Mouse (Mus musculus) neutrophil, adult 5-6 weeks (primary cell): ENCODE results near the gene Fam169b. TPM values are rescaled to one million over a fixed set of nuclear protein-coding genes. Genes with fewer than 3 reads are reported as not detected.
A peak's percentile ranks its signal among the peaks of the same experiment; 100 is the strongest.

Source experiments
- ATAC-seq: fragments of 151-379, 151-347 bp; 2 replicates; pipeline ENCODE4 v1.8.0; 2017; ENCODE audit warnings: mild to moderate bottlenecking, moderate TSS enrichment; ENCODE audit not compliant: insufficient number of reproducible peaks, poor library complexity, low FRiP score, severe bottlenecking; ENCODE audit errors: extremely low read depth
- total RNA-seq: library from RNA; stranded (forward); fragments of 200-1000 nt; gene quantifications from 2 replicates; pipeline ENCODE4 v1.2.3, GENCODE M21; 2017

Fam169b gene
- total RNA-seq, 1 experiment from 2014 or later: 52.1 TPM

DNA sequence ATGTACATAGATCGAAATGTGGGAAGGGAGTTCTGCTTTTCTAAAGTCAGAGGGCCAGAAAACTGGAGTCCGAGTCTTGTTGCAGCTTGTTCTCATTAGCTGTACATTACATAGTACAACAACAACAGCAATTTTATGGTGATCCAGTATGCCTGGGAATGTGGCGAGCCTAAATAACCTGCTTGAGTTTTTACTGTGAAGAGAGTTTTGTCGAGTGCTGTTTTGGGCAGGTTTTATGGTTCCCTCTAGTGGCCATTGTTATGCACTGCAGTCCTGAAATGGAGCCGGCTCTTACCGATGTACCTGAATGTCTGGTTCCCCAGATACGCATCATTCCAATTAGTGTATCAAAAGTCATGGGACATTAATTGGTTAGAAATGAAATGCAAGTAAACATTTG, 83.8 kb downstream of the Fam169b start:
- peak; percentile 55; the same call in 1 of the 2 replicates for ATAC-seq

DNA sequence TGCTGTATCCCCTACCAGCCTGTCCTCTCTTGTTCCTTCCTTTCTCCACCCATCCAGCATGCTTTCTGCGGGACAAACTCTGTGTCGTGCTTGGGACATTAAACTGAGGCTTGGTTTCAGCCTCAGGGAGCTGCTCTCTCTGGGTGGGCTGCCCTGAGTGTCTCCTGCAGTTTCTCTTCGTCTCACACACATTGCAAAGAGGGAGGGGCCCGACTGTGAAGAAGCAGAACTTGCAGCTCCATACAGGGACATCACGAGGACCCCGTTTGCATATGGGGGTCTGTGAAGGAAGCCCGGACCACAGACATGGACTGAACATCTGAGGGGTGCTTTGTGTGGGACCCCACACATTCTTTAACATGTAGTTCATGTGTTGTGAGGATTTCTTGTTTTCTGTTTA, 89.0 kb downstream of the Fam169b start:
- ATAC-seq: no peak

DNA sequence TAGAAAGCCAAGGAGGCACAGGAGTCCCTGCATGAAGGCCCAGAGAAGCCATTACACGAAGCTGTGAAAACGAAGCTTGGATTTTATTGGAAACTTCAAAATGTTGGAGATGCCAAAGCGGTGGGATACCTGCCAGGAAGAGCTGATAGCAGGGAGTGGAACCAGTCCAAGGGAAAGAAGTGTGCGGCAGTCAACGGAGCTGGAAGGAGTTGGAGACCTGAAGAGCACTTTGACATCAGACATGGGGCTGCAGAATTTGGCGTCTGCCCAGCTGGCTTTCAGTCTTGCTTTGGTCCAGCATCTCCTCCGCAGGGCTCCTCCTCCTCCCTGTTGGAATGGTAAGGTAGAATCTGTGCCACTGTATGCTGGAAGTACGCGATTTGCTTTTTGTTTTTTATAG, 92.1 kb downstream of the Fam169b start:
- ATAC-seq: no peak

DNA sequence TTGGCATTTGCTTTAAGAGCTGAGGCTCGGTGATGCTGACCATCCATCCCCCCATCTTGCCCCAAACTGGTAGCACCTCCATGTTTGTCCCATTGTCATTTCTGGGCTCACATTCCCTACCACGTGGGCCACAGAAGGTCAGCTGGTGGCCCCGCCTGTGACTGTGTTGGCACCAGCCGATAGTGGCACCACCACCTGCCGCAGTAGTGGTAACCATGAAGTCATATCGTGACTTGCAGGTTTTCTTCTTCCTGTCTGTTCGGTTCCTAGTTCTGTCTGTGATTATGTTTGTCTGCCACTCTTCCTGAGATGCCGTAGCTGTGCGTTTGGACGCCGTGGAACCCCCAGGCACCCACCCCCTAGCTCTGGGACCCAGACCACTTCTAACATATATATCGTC, 95.3 kb downstream of the Fam169b start:
- ATAC-seq: no peak

DNA sequence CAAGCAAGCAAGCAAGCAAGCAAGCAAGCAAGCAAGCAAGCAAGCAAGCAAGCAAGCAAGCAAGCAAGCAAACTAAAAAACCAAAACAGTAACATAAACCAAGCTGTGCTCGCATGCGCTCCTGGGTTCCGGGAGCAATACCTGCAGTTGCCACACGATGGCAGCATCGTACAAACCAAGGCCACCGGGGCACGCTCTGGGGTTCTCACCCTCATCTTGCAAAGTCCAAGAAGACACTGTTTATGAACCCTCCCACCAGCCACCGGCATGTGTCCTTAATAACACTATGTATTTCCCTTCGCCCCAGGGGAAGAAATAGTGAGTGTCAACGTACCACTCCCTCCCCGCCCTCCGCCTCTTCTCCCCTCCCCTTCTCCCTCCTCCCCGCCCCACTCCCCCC, 96.1 kb downstream of the Fam169b start:
- peak; percentile 64 for ATAC-seq

DNA sequence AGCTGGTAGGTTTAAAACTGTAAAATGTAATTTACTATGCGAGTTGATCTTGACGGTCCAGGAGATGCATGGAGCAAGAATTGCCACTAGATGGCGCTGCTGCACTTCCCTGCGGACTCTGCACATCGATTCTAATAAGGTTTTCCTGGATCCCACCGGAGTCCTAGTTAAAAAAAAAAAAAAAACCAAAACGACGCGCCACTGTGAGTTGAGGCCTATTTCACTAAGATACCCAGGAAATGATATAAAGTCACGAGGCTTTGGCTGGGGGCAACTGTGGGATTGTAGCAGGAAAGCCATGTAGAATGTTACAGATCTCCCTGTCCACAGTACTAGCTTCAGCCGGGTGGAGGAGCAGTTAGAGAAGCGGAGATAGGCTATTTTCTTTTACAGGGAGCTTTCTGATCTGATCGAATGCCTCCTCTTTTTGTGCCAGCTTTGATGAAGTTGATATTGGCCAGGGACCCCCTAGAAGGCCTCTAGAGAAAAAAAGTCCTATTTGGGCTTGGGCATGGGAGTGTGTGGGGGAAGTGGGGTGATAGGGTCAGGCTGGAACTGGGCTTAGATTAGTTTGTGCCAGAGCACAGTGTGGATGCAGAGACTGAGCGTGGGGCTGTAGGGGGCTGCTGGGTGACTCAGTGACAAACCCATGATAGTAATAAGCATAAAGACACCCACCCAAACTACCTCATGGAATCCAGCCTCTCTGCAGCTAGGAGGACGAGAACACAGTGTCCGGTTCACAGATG, 100.6 kb downstream of the Fam169b start:
- no peak for ATAC-seq

DNA sequence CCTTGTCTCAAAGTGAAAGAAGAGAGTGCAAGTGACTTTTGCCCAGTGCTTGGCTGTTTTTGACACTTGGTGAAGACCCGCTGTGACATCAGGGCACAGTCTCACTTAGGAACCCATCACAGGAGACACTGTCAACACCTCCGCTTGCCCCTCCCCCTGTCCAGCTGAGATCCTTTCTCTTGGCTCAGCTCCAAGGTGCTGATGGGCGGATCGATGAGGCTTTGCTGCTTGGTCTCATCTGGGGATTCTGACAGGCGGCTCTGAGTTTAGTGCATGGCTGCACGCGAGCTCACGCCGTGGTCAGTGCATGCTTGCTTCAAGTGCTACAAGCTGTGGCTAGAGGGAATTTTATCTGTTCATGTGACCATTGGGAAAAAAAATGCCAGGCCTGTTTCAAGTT, 108.5 kb downstream of the Fam169b start:
- no peak for ATAC-seq

DNA sequence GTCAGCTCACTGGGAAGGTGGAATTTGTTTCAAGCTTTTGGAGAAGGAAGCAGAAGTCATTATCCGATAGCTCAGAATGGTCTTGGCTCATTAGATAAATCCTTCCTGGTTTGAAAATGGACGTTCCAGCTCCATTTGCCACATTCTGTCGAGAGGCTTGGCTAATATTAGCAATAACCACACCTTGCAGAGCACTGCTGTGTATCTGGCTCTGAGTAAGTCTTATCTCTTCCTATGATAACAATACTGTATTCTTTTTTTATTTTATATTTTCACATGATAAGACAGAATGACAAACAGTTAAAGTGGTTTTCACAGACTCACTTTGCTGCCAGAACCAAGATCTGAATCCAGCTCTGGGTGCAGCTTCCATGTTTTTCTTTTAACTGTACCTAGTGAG, 113.1 kb downstream of the Fam169b start:
- no peak for ATAC-seq

DNA sequence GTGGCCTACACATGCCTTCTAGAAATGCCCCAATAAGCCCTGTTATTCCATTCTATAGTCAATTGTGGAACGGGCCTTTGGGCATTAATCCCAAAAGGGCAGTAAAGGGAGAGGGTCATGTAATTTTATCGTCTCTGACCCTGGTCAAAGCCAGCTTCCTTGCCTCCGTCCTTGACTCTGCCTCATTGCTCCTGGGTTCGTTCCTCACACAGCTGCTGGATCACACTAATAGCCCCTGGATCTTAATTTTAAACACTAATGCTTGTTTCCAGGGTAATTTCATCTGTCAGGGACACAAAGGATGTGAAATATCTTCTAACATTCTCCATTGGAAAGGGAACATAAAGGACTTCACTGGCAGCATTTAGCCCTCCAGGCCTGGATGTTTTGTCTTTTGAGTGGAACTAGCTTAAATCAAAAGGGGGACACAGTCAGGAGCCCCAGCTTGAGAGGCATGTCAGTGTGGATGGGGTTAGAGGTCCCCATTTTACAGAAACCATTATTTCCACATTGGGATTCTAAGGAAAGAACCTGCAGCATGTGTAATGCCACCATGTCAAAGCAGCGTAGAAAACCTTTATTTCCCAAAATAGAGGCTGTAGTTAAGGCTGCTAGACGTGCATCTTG, 122.2 kb downstream of the Fam169b start:
- no peak for ATAC-seq

DNA sequence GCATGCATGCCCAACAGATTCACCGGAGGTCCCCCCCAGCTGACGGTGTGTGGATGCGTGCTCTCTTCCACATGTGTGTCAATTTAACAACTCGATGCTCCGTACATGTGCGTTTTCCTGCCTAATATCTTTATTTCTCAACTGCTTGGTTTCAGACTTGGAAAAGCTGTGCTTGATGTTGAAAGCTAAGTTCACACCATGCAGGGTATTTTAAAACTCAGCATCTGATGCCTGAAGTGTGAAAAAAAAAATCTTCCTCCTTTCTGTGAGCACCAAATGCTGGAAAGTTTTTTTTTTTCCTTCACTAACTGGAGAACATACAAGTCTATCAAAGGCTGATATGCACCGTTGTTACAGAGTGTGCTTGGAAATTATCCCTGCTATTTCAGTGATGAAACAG, 126.9 kb downstream of the Fam169b start:
- ATAC-seq: no peak

DNA sequence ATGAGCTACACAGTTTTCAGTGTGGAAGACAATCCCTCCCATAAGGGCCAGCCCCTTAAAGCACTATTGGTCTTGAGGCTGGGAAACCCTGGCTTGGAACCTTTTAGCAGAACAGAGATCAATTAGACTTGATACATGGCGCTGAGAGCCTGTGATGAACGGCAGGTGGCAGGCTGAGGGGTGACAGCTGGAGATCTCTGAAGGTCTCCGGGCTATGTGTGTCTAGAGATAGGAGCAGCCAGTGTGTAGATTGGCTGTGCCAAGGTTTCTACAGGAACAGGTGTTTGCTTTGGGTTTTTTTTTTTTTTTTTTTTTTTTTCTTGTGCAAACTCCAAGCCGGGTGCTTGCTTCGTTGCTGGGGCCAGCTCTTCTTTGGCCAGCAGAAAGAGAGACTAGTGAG, 135.0 kb downstream of the Fam169b start:
- no peak for ATAC-seq

Other genes with a start within 250 kb of the Fam169b start
- 1.6 TPM in 1 of 2 replicates, not detected in the other for gene Pgpep1l, start 9.6 kb upstream of the Fam169b start, total RNA-seq